Mouse (Mus musculus): ENCODE measurements around the gene Bhlhe41. TPM values are rescaled to one million over a fixed set of nuclear protein-coding genes. Genes with fewer than 3 reads are reported as not detected.
A peak's percentile ranks its signal among the peaks of the same experiment; 100 is the strongest.

Gene Bhlhe41
- polyA plus RNA-seq, 1 experiment from 2014 or later, result 1.2 TPM

DNA sequence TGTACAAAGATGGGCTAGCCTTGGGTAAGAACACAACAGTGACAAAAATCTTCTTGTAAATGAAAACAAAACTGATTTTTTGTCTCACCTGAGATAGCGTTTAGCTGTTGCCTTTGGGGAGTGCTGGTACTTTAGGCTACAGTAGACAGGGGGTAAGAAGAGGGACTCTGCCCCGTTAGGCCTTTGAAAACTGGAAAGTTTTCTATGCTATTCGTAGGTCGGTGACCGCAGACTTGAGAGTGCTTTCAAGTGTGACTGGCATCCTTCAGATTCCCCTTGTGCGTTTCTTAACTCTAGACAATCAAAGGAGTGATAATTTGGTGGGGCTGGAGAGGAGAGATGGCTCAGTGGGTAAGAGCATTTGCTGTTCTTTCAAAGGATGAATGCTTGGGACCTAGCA, 22.4 kb upstream of the Bhlhe41 start:
- WGBS, result 75% methylated on average over 6 of the region's 6 CpGs

DNA sequence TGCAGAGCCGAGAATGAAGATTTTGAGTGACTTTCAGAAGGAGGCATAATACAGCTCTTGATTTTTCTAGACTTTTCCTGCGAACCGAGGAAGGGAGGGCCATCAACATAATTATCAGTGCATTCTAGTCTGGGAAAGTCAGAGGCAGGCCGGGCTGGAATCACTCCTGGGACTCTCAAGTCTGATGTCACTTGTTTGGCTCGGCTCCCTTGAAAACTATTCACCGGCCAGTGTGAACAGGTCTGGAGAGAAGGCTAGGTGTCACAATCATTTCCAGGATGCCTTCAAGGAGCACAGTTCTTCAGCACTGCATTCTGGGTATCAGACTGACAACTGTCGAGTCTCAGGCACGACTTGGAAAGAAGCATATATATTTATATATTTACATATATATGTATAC, 20.9 kb upstream of the Bhlhe41 start:
- Histone ChIP-seq H3K27me3 (ENCODE audit: insufficient read depth, poor library complexity, severe bottlenecking) (no peaks in the 10 kb centered on the region), H3K27ac (no peak overlapping the region), H3K36me3 (no peaks in the 10 kb centered on the region), H3K9me3 (no peaks in the 10 kb centered on the region), H3K4me3 (no peak overlapping the region), H3K4me1 (replicated peaks) (peaks cover 7% of the 10 kb centered on the region)
- 83% methylated on average over 8 of the region's 8 CpGs for WGBS
- DNase-seq (ENCODE audit: low spot score), result no peak

More for the DNA sequence above, 22.4 kb upstream of the Bhlhe41 start:
- no peak overlapping the region for H3K4me3 ChIP-seq
- no peaks in the 10 kb centered on the region for H3K27me3 ChIP-seq (ENCODE audit: insufficient read depth, poor library complexity, severe bottlenecking)
- no peak for DNase-seq (ENCODE audit: low spot score)
- no peaks in the 10 kb centered on the region for H3K9me3 ChIP-seq
- peaks cover 7% of the 10 kb centered on the region for H3K4me1 ChIP-seq (replicated peaks)
- no peak overlapping the region for H3K27ac ChIP-seq
- H3K36me3 ChIP-seq, result no peaks in the 10 kb centered on the region

DNA sequence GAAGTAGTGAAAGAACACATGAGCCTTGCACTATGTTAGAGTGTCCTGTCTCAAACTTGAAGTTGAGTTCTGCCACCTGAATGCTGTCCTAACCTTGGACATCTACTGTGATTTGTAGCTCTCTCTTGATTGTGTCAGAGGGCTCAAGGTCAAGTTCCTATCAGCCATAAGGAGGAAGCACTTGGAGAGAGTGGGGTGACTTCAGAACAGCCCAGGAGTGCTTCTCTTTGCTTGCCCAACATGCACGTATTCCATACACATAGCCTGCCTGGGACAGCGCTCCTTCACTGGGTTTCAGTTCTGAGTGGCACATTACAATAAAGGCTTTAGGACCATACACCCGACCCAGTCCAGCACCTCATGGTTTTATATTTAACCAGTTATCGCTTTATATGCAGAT, 19.7 kb upstream of the Bhlhe41 start:
- WGBS, result 88% methylated on average over 4 of the region's 4 CpGs
- no peak overlapping the region for H3K27ac ChIP-seq
- peaks cover 7% of the 10 kb centered on the region for H3K4me1 ChIP-seq (replicated peaks)
- H3K27me3 ChIP-seq (ENCODE audit: insufficient read depth, poor library complexity, severe bottlenecking), result no peaks in the 10 kb centered on the region
- no peaks in the 10 kb centered on the region for H3K36me3 ChIP-seq
- H3K4me3 ChIP-seq, result no peak overlapping the region
- H3K9me3 ChIP-seq, result no peaks in the 10 kb centered on the region
- DNase-seq (ENCODE audit: low spot score), result no peak

DNA sequence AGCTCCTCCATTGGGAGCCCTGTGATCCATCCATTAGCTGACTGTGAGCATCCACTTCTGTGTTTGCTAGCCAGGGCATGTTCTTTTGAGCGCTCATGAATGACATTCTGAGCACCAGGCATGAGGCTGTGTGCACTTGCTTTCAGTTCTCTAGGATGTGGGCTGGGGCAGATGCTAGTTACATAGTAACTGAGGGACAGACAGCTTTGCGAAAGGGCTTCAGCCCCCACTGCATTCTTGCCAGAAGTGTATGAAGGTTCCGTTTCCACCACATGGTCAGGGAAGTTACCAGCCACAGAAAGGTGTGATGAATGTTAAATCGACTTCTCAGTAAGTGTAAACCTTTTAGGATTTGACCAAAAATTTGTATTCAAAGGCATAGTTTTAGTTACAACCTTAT, 18.3 kb upstream of the Bhlhe41 start:
- whole genome bisulfite sequencing, result 86% methylated on average over 4 of the region's 4 CpGs

DNA sequence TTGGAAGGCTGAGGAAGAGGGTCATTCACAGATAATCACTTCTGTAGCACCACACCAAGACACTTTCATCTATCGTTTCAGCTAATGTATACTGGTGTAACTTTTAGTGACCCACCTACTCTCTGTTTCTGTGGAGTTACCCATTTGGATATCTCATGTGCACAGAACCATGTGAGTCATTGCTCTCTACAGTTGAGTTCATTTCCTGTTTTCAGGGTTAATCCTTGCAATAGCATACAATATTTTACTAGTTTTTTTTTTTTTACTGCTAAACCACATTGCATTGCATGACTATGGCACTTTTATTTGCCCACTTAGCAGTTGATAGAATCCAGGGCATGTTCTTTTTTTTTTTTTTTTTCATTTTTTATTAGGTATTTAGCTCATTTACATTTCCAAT, 17.7 kb upstream of the Bhlhe41 start:
- Histone ChIP-seq H3K36me3 (no peaks in the 10 kb centered on the region), H3K4me3 (no peak overlapping the region), H3K4me1 (replicated peaks) (no peaks in the 10 kb centered on the region), H3K9me3 (no peaks in the 10 kb centered on the region), H3K27ac (no peak overlapping the region), H3K27me3 (ENCODE audit: insufficient read depth, poor library complexity, severe bottlenecking) (no peaks in the 10 kb centered on the region)
- no peak for DNase-seq (ENCODE audit: low spot score)
- 92% methylated on average over 1 of the region's 1 CpGs for WGBS

More for the DNA sequence above, 18.3 kb upstream of the Bhlhe41 start:
- no peaks in the 10 kb centered on the region for H3K27me3 ChIP-seq (ENCODE audit: insufficient read depth, poor library complexity, severe bottlenecking)
- H3K9me3 ChIP-seq, result no peaks in the 10 kb centered on the region
- no peaks in the 10 kb centered on the region for H3K36me3 ChIP-seq
- DNase-seq (ENCODE audit: low spot score), result no peak
- H3K4me1 ChIP-seq (replicated peaks), result peaks cover 4% of the 10 kb centered on the region
- no peak overlapping the region for H3K4me3 ChIP-seq
- no peak overlapping the region for H3K27ac ChIP-seq

DNA sequence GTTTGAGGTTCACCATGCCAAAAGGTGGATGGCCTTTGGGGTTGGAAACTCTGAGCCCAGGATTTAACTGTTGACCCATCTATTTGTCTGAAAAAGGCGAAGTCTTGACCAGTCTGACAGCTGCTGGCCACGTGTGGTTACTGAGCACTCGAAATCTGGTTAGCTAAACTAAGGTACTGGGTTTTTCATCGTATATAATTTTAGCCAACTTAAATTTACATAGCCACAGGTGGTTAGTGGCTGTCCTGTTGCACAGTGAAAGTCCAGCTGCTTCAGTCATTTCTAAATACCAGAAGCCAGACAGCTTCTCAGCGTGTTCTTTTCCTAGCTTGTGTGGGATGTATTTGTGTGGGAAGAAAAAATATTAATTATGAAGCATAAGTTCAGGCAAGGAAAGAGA, 15.3 kb upstream of the Bhlhe41 start:
- no peaks in the 10 kb centered on the region for H3K36me3 ChIP-seq
- no peaks in the 10 kb centered on the region for H3K9me3 ChIP-seq
- peaks cover 3% of the 10 kb centered on the region; the same call in 1 of the 2 replicates for H3K27me3 ChIP-seq (ENCODE audit: insufficient read depth, poor library complexity, severe bottlenecking)
- H3K4me1 ChIP-seq (replicated peaks), result no peaks in the 10 kb centered on the region
- no peak overlapping the region for H3K27ac ChIP-seq
- no peak overlapping the region for H3K4me3 ChIP-seq
- no peak for DNase-seq (ENCODE audit: low spot score)
- 90% methylated on average over 5 of the region's 5 CpGs for WGBS

DNA sequence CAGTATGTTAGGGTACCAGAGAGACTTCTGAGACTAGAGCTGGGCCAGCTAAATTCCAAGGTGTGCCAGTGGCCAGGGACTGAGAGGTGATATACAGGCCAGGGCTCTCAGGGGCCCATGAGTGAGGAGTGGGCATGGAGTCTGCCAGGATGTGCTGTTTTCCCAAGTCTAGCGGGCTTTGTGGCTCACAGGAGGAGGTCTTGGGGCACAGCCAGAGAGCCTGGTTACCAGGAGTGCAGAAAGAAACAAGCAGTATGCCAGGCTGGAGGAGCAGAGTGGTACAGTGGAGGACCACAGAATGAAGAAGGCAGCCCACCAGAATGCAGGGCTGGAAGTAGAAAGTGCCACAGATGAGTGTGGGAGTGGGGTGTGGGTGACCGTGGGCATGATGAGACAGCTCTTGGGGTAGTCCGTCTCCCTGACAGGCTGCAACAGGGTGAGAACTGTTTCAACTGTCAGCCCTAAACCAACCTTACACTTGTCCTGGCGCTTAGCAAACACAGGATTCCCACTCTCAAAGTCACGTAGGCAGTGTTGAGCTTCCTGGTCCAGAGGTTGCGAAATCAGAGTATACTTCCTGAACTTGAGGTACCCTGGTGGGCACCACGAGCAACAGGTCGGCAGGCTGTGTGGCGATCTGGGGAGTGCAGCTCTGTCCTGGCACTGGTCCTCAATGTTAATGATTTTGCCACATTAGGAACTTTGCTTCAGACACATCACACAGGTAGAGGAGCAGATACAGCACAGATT, 11.8 kb upstream of the Bhlhe41 start:
- no peak for DNase-seq (ENCODE audit: low spot score)
- Histone ChIP-seq H3K4me3 (no peak overlapping the region), H3K9me3 (no peaks in the 10 kb centered on the region), H3K27ac (0 out of 2 replicates have a peak overlapping the region, but pooled peaks have one; percentile 19), H3K27me3 (ENCODE audit: insufficient read depth, poor library complexity, severe bottlenecking) (peaks cover 3% of the 10 kb centered on the region; the same call in 1 of the 2 replicates), H3K36me3 (no peaks in the 10 kb centered on the region), H3K4me1 (replicated peaks) (0 out of 2 replicates have a peak, but pooled peaks cover 3% of the 10 kb centered on the region)
- 83% methylated on average over 9 of the region's 9 CpGs for WGBS

DNA sequence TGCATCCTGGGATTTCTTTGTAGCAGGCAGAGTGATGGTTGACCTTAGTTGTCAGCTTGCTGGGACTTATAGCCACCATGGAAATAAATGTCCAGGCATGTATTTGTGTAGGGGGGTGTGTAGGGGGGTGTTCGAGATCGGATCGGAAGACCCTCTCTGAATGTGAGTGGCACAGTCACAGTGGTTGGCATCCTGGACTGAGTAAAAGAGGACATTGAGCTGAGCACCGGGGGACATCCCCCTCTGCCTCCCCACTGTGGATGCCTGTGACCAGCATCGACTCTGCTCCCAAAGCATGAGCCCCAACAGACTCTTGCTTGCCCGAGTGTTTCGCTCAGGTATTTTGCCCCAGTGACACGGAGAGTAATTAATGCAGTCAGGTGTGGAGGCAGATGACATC, 8.0 kb upstream of the Bhlhe41 start:
- no peak for DNase-seq (ENCODE audit: low spot score)
- Histone ChIP-seq H3K9me3 (no peaks in the 10 kb centered on the region), H3K4me3 (no peak overlapping the region), H3K27me3 (ENCODE audit: insufficient read depth, poor library complexity, severe bottlenecking) (peaks cover 19% of the 10 kb centered on the region), H3K4me1 (replicated peaks) (0 out of 2 replicates have a peak, but pooled peaks cover 3% of the 10 kb centered on the region), H3K36me3 (no peaks in the 10 kb centered on the region), H3K27ac (no peak overlapping the region)
- WGBS, result 87% methylated on average over 8 of the region's 8 CpGs

DNA sequence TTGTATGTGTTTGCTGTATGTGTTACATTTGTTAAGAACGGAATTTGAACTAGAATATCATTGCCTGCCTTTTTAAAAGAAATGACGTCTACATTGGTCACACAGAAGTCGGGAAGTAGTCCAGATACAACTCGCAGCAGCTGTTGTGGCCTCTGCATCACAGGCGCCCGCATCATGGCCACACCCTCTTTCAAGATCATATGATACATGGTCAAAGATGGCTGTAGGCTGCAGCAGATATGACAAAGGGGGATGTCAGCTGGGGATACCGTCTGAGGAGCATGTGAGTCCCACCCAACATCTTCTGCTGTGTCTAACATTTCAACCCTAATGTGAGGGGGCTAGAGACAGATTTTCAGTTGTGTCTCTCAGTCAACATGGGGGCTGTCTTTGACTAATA, 6.7 kb upstream of the Bhlhe41 start:
- DNase-seq (ENCODE audit: low spot score), result no peak
- 92% methylated on average over 7 of the region's 7 CpGs for WGBS
- Histone ChIP-seq H3K27me3 (ENCODE audit: insufficient read depth, poor library complexity, severe bottlenecking) (peaks cover 33% of the 10 kb centered on the region), H3K9me3 (no peaks in the 10 kb centered on the region), H3K4me3 (no peak overlapping the region), H3K4me1 (replicated peaks) (0 out of 2 replicates have a peak, but pooled peaks cover 5% of the 10 kb centered on the region), H3K36me3 (no peaks in the 10 kb centered on the region), H3K27ac (no peak overlapping the region)

DNA sequence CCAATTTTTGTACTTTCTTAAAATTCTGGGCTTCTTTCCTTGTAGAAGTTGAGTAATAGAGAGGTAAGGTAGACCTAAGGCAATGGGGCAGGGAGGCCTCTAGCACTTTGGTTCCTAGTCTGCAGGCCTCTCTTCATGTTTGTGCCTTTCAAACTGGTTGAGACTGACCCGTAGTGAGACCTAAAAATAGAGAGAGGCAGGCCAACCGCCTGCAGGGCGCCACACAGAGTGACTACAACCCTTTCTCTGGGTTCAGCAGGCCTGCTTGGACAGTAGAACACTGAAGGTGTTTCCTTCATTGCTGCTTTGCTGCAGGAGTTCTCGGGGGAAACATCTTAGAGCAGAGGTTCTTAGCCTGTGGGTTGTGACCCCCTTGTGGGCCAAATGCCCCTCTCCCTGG, 5.6 kb upstream of the Bhlhe41 start:
- Histone ChIP-seq H3K4me3 (no peak overlapping the region), H3K27me3 (ENCODE audit: insufficient read depth, poor library complexity, severe bottlenecking) (peaks cover 40% of the 10 kb centered on the region), H3K9me3 (no peaks in the 10 kb centered on the region), H3K27ac (no peak overlapping the region), H3K36me3 (no peaks in the 10 kb centered on the region), H3K4me1 (replicated peaks) (peaks cover 14% of the 10 kb centered on the region)
- WGBS, result 65% methylated on average over 4 of the region's 4 CpGs
- DNase-seq (ENCODE audit: low spot score), result no peak

DNA sequence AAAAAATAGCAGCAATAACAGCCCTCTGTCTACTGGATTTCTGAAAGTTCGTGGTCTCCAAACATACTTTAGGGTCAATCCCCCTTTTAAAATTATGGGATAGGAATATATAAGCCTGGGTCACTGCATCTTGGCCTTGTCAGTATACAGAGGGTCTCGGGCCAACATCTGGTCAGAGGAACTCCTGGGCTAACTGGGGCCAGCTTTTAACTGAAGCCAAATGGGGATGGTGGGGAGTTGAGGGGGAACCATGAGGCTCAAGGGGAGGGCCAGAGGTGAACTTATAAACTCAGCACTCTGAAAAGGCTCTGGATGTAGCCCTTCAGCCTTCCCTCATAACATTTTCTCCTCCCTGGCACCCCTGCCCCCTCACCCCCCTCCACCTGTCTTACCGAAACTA, 1.8 kb upstream of the Bhlhe41 start:
- Histone ChIP-seq H3K27me3 (ENCODE audit: insufficient read depth, poor library complexity, severe bottlenecking) (peaks cover 79% of the 10 kb centered on the region), H3K4me3 (peak overlapping the region; percentile 70; the same call in 1 of the 2 replicates), H3K9me3 (no peaks in the 10 kb centered on the region), H3K27ac (no peak overlapping the region), H3K4me1 (replicated peaks) (peaks cover 49% of the 10 kb centered on the region), H3K36me3 (no peaks in the 10 kb centered on the region)
- WGBS, result 64% methylated on average over 3 of the region's 3 CpGs
- DNase-seq (ENCODE audit: low spot score), result no peak

DNA sequence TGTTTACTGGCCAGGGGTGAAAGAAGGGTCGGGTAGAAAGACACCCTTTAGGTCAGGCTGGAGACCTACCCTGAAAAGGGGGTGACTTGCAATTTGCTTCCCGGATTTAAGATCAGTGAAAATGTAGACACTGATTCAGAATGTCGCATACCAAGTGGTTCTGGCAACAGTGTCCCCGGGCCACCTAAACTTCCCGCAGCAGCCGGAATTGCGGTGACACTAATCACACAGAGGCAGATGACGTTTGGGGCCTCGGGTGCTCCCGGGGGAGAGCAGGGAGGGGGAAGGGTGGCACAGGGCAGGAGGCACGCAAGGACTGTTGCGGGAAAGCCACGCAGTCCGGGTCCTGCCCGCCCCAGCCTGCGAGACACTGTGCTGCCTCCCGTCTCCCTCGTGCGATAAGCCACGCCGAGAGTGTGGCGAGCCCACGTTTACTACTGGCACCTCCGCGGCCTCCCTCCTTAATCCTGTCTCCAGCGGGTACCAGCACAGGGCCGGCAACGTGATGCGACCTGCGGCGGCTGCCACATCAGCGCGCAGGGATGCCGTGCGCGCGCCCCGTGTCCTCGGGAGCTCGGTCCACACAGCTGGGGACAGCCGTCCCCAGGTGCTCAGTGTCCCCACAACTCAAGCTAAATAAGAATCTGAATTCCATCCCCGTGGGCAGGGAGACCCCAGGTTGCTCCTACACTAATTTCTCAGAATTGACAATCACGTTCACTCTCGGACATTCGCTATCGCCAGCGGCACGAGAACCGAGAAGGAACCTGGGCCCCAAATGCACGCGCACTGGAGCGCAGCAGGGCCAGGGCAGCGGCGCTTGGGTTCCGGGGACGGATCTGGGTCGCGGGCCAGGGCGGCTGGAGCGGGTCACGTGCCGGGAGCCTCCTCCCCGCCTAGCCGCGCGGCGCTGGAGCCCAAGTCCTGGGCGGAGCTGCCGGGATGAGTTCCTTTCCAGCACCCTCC, 811 bp upstream of the Bhlhe41 start:
- H3K4me3 ChIP-seq, result peak overlapping the region; percentile 70
- DNase-seq (ENCODE audit: low spot score), result peak; percentile 69
- peaks cover 49% of the 10 kb centered on the region for H3K4me1 ChIP-seq (replicated peaks)
- WGBS, result under 1% methylated on average over 69 of the region's 69 CpGs
- H3K27me3 ChIP-seq (ENCODE audit: insufficient read depth, poor library complexity, severe bottlenecking), result peaks cover 88% of the 10 kb centered on the region
- H3K36me3 ChIP-seq, result no peaks in the 10 kb centered on the region
- H3K9me3 ChIP-seq, result no peaks in the 10 kb centered on the region
- peak overlapping the region; percentile 81 for H3K27ac ChIP-seq

DNA sequence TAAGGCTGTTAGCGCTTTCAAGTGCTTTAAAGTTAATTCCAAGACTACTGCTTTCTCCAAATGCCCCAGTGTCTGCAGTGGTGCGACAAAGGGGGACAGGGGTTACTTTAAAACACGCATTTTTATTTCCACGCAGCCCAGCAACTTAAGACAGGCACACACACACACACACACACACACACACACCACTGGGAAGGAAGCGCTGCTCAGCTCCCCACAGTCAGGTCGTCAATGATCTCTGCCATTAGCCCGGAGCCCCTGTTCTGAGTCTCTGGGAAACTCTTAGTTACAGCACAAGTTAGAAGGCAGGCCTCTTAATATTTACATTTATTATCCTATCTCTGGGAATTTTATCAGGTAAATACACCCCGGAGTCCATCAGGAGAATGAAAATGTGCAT, 1.2 kb downstream of the Bhlhe41 start:
- Histone ChIP-seq H3K27ac (0 out of 2 replicates have a peak overlapping the region, but pooled peaks have one; percentile 83), H3K4me3 (peak overlapping the region; percentile 70), H3K36me3 (no peaks in the 10 kb centered on the region), H3K9me3 (no peaks in the 10 kb centered on the region), H3K27me3 (ENCODE audit: insufficient read depth, poor library complexity, severe bottlenecking) (peaks cover 89% of the 10 kb centered on the region), H3K4me1 (replicated peaks) (peaks cover 49% of the 10 kb centered on the region)
- DNase-seq (ENCODE audit: low spot score), result no peak
- 1% methylated on average over 8 of the region's 8 CpGs for WGBS
